ENCODE assay signal across 35 mouse cellular contexts in the genomic region with DNA sequence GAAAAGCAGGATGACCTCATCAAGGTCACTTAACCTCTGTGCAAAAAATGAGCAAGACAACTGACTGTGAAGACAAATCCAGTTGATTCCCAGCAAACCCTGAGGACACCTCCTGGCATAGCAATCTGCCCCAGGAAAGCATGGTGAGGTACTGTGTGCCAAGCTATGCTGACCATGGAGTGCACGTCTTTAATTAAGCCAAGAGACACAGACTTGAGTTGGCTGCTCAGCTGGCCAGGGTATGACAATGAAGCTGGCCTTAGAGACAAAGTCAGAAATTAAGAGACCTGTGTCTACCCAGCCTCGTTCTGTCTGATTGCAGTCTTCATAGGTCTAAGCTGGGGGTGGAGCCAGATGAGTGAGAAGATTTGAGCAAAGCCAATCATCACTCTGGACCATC.
"Had no signal": no experiment of that assay in that cellular context is flagged by ENCODE, and none has a peak within 500 bp of the region (broad histone marks: within the 10 kb centered on the region; RNA-seq: fewer than 3 reads in every experiment).

No protein-coding gene starts in this region.

- H3K9me3 ChIP-seq: heart, embryonic 10.5 days; heart, embryonic 12.5 days; heart, embryonic 13.5 days; heart, embryonic 15.5 days; hindbrain, embryonic 10.5 days; hindbrain, embryonic 12.5 days; hindbrain, embryonic 13.5 days; hindbrain, embryonic 15.5 days; intestine, embryonic 15.5 days; kidney, embryonic 15.5 days had no signal

- H3K36me3 ChIP-seq: heart, embryonic 10.5 days; heart, embryonic 12.5 days; heart, embryonic 13.5 days; heart, embryonic 15.5 days; hindbrain, embryonic 10.5 days; hindbrain, embryonic 12.5 days; hindbrain, embryonic 13.5 days; hindbrain, embryonic 15.5 days; intestine, embryonic 15.5 days; kidney, embryonic 15.5 days had no signal

- H3K27ac ChIP-seq: heart, embryonic 10.5 days; heart, embryonic 13.5 days; heart, embryonic 15.5 days; hindbrain, embryonic 10.5 days; hindbrain, embryonic 12.5 days; hindbrain, embryonic 13.5 days; hindbrain, embryonic 14.5 days; hindbrain, embryonic 15.5 days; hindbrain, postnatal 0 days; intestine, embryonic 15.5 days; kidney, embryonic 15.5 days; kidney, postnatal 0 days; layer of hippocampus, adult 2 months had no signal

- H3K4me2 ChIP-seq: heart, embryonic 11.5 days; heart, embryonic 12.5 days; heart, embryonic 13.5 days; heart, embryonic 15.5 days; hindbrain, embryonic 12.5 days; hindbrain, embryonic 13.5 days; hindbrain, embryonic 14.5 days; hindbrain, embryonic 15.5 days; intestine, embryonic 15.5 days; kidney, embryonic 15.5 days had no signal

- ATAC-seq: hindbrain, embryonic 16.5 days; hindbrain, postnatal 0 days; inflammation-experienced regulatory T-cells, adult 6 months; intestine, embryonic 15.5 days; intestine, embryonic 16.5 days; intestine, postnatal 0 days had no signal

- H3K27me3 ChIP-seq: heart, embryonic 12.5 days; heart, embryonic 13.5 days; heart, embryonic 15.5 days; hindbrain, embryonic 12.5 days; hindbrain, embryonic 13.5 days; hindbrain, embryonic 15.5 days; intestine, embryonic 15.5 days; kidney, embryonic 15.5 days had no signal

- H3K4me3 ChIP-seq: heart, embryonic 10.5 days; heart, embryonic 12.5 days; heart, embryonic 13.5 days; heart, embryonic 15.5 days; hindbrain, embryonic 10.5 days; hindbrain, embryonic 12.5 days; hindbrain, embryonic 13.5 days; hindbrain, embryonic 15.5 days; intestine, embryonic 15.5 days; kidney, embryonic 15.5 days; layer of hippocampus, adult 2 months had no signal

- H3K9ac ChIP-seq: heart, embryonic 12.5 days; heart, embryonic 13.5 days; heart, embryonic 15.5 days; hindbrain, embryonic 12.5 days; hindbrain, embryonic 13.5 days; hindbrain, embryonic 14.5 days; hindbrain, embryonic 15.5 days; intestine, embryonic 15.5 days; kidney, embryonic 15.5 days had no signal

- H3K4me1 ChIP-seq: heart, embryonic 10.5 days; heart, embryonic 13.5 days; heart, embryonic 15.5 days; hindbrain, embryonic 12.5 days; hindbrain, embryonic 15.5 days; intestine, embryonic 15.5 days; kidney, embryonic 15.5 days had no signal

- DNase-seq: heart, postnatal 10 days; heart, postnatal 14 days; heart, postnatal 36 days; heart, postnatal 4 days; kidney, adult 11 months; kidney, adult 18-20 months; kidney, adult 2 months; kidney, adult 8-10 months; kidney, adult 9 months; kidney, postnatal 10 days; kidney, postnatal 14 days; kidney, postnatal 25 days; kidney, postnatal 36 days; kidney, postnatal 4 days; layer of hippocampus, adult 9-11 months; layer of hippocampus, postnatal 36 days had no signal
